Mouse (Mus musculus) kidney, postnatal 0 days (tissue): Measurements from ENCODE around the gene Slc35f6. TPM values are rescaled to one million over a fixed set of nuclear protein-coding genes. Genes with fewer than 3 reads are reported as not detected.
"Not testable (repeated sequence)": the region's sequence is repeated elsewhere in the genome, so short reads cannot be mapped to it uniquely, and the experiment has no call there.

ENCODE experiments used
- ATAC-seq: fragments of 200-750 bp; cut with Nextera tagmentation; replicated peaks from 2 replicates; pipeline ENCODE4 v1.8.0; 2017; ENCODE audit warnings: low read depth, moderate number of reproducible peaks, moderate TSS enrichment, moderate library complexity; ENCODE audit not compliant: low FRiP score
- DNase-seq: peaks from one replicate; pipeline ENCODE4 v3.0.0-alpha.2; 2016; ENCODE audit warnings: low spot score
- H3K27ac ChIP-seq: fragments of 300-500 bp; sonication (generic); 2 replicates; pipeline ENCODE4 v1.5.1; 2014; ENCODE audit warnings: mild to moderate bottlenecking
- H3K27me3 ChIP-seq: fragments of 300-500 bp; sonication (generic); 2 replicates; pipeline ENCODE4 v1.6.1; 2014; ENCODE audit warnings: low read length, mixed read lengths; ENCODE audit not compliant: insufficient read depth
- H3K36me3 ChIP-seq: fragments of 300-500 bp; sonication (generic); 2 replicates; pipeline ENCODE4 v1.6.1; 2014; ENCODE audit warnings: low read length, mixed read lengths; ENCODE audit not compliant: insufficient read depth
- H3K4me1 ChIP-seq: fragments of 300-500 bp; sonication (generic); replicated peaks from 2 replicates; pipeline ENCODE4 v1.6.1; 2014; ENCODE audit warnings: antibody characterized with exemption, low read length, mixed read lengths; ENCODE audit not compliant: insufficient read depth
- H3K4me2 ChIP-seq: fragments of 300-500 bp; sonication (generic); 2 replicates; pipeline ENCODE4 v1.6.1; 2014; ENCODE audit warnings: mild to moderate bottlenecking, low read length, moderate library complexity, mixed read lengths
- H3K4me3 ChIP-seq: fragments of 300-500 bp; sonication (generic); replicated peaks from 2 replicates; pipeline ENCODE4 v1.5.1; 2014; ENCODE audit warnings: low read depth, low read length
- H3K9ac ChIP-seq: fragments of 300-500 bp; sonication (generic); 2 replicates; pipeline ENCODE4 v1.6.1; 2014; ENCODE audit warnings: low read depth, low read length
- H3K9me3 ChIP-seq: fragments of 300-500 bp; sonication (generic); replicated peaks from 2 replicates; pipeline ENCODE4 v1.6.1; 2016; ENCODE audit warnings: low read length, inconsistent platforms, mixed read lengths
- CTCF ChIP-seq: IDR thresholded peaks from 2 replicates; pipeline ENCODE4 v1.5.1; 2016; ENCODE audit warnings: antibody characterized with exemption, low read depth, mild to moderate bottlenecking, moderate library complexity
- WGBS: fragments of 180-500 bp; shearing (Covaris S2); extraction: QIAGEN DNeasy Blood & Tissue Kit; methylation state at CpG from one replicate; pipeline ENCODE4 v1.1.7; 2014; 5-methylcytosine and 5-hydroxymethylcytosine counted together
- microRNA-seq: library from miRNA; unstranded; fragments of <30 nt; microRNA quantifications from one replicate; pipeline ENCODE4, GENCODE M21; 2016
- polyA plus RNA-seq: library from polyadenylated mRNA; unstranded; fragments of >200 nt; fragmentation: Nextera tagmentation; extraction: Ambion mirVana; gene quantifications from 2 replicates; pipeline ENCODE4 v1.2.1, GENCODE M21; 2015

Gene Slc35f6
- polyA plus RNA-seq, 1 experiment from 2014 or later, result 24.8 TPM

- WGBS, result 74% methylated on average over 3 of the region's 3 CpGs
- peak; percentile 66; the same call in 1 of the 2 replicates for TF ChIP-seq CTCF
Observed at GRCm38 (mm10) chr5:30686781-30687180, 39.0 kb downstream of the Slc35f6 start.

GRCm38 (mm10) chr5:30700361-30701000 is 52.7 kb downstream of the Slc35f6 start:
- Histone ChIP-seq H3K9me3 (no peaks in the 10 kb centered on the region), H3K4me3 (no peak overlapping the region), H3K27ac (no peak overlapping the region), H3K36me3 (no peaks in the 10 kb centered on the region), H3K27me3 (no peaks in the 10 kb centered on the region), H3K4me2 (no peak overlapping the region), H3K4me1 (no peaks in the 10 kb centered on the region), H3K9ac (no peak overlapping the region)
- no peak for TF ChIP-seq CTCF
- 86% methylated on average over 8 of the region's 8 CpGs for WGBS
- DNase-seq (no peak), ATAC-seq (no peak)

More at GRCm38 (mm10) chr5:30686781-30687180, 39.0 kb downstream of the Slc35f6 start:
- H3K27me3 ChIP-seq, result no peaks in the 10 kb centered on the region
- no peaks in the 10 kb centered on the region for H3K9me3 ChIP-seq
- no peaks in the 10 kb centered on the region for H3K4me1 ChIP-seq
- H3K4me3 ChIP-seq, result no peak overlapping the region
- H3K36me3 ChIP-seq, result no peaks in the 10 kb centered on the region
- H3K9ac ChIP-seq, result no peak overlapping the region
- peak; percentile 49 for DNase-seq
- no peak for ATAC-seq
- no peak overlapping the region for H3K4me2 ChIP-seq
- no peak overlapping the region for H3K27ac ChIP-seq

DNA sequence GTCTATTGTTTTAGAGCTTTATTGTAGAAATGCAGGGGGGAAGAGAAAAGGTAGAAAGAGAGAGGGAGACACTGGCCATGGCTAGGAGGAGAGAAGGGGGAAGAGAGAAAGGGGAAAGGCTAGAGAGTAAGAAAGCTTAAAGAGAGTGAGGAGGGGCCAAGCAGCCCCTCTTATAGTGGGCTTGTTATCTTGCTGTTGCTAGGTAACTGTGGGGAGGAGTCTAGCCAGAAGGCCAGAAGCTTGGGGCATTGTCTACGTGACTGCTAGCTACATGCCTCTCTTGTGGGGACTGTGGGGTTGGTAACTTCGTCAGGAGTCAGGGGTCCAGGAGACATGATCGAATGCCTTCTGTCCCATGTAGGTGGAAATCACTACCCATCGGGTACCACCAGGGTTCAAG is 53.6 kb downstream of the Slc35f6 start:
- WGBS, result 53% methylated on average over 4 of the region's 4 CpGs
- DNase-seq, H3K9me3 ChIP-seq: not testable (repeated sequence)

DNA sequence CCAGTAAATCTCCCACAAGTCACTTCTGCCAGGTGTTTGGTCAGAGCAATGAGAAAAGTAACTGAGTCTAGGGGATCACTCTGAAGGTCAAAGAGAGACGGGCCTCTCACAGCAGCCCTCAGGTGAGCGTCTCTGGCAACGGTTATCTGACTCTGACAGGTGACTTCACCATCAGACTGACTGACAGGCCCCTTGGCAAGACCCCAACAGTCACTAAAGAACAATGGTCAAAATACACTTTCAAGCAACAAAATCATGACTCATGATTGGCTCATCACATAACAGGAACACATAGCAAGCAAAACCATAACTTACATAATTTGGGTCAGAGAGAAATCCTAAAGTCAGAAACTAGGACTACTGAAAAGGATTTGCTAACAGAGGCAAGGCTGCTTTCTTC is 54.1 kb downstream of the Slc35f6 start:
- ATAC-seq, result no peak
- 83% methylated on average over 3 of the region's 3 CpGs for WGBS
- Histone ChIP-seq H3K9me3 (no peaks in the 10 kb centered on the region), H3K4me2 (no peak overlapping the region), H3K4me3 (no peak overlapping the region), H3K27ac (no peak overlapping the region), H3K27me3 (no peaks in the 10 kb centered on the region), H3K36me3 (no peaks in the 10 kb centered on the region), H3K9ac (no peak overlapping the region), H3K4me1 (no peaks in the 10 kb centered on the region)
- DNase-seq, result no peak
- no peak for TF ChIP-seq CTCF

More for the DNA sequence above, 53.6 kb downstream of the Slc35f6 start:
- not testable (repeated sequence) for H3K27ac ChIP-seq, ATAC-seq, H3K27me3 ChIP-seq, H3K4me2 ChIP-seq, H3K4me3 ChIP-seq, H3K9ac ChIP-seq, H3K36me3 ChIP-seq, H3K4me1 ChIP-seq

Small RNA genes within 50 kb of the gene (microRNA-seq; reads per million reads assigned to microRNA genes)
- gene Mir5625, result not detected

Other genes starting within 250 kb of the Slc35f6 start
- gene Otof, start 186.0 kb upstream of the Slc35f6 start, polyA plus RNA-seq, result 0.04 and 0.09 TPM in 2 replicates
- not detected in 2 replicates for gene 1700001C02Rik, start 181.9 kb upstream of the Slc35f6 start, polyA plus RNA-seq
- gene Cib4, start 102.1 kb upstream of the Slc35f6 start, polyA plus RNA-seq, result not detected in 2 replicates
- 1.8 and 2.0 TPM in 2 replicates for gene Kcnk3, start 59.8 kb upstream of the Slc35f6 start, polyA plus RNA-seq
- gene Cenpa, start 18.8 kb downstream of the Slc35f6 start, polyA plus RNA-seq, result 171 and 175 TPM in 2 replicates
- gene Dpysl5, start 63.6 kb downstream of the Slc35f6 start, polyA plus RNA-seq, result 1.7 and 2.1 TPM in 2 replicates
- 20.6 and 23.0 TPM in 2 replicates for gene Mapre3, start 166.7 kb downstream of the Slc35f6 start, polyA plus RNA-seq
- gene Tmem214, start 220.1 kb downstream of the Slc35f6 start, polyA plus RNA-seq, result 67.3 and 74.5 TPM in 2 replicates
- 17.3 and 17.5 TPM in 2 replicates for gene Agbl5, start 240.8 kb downstream of the Slc35f6 start, polyA plus RNA-seq